Mouse (Mus musculus): ENCODE measurements around the gene Cenpi. TPM values are rescaled to one million over a fixed set of nuclear protein-coding genes. Genes with fewer than 3 reads are reported as not detected.

The Cenpi gene
- polyA plus RNA-seq (2012; rRNA removed) (17.2 and 18.6 TPM in 2 replicates), polyA plus RNA-seq (2014; fragmentation: Nextera tagmentation; extraction: Ambion mirVana) (29.4 and 31.9 TPM in 2 replicates)

DNA sequence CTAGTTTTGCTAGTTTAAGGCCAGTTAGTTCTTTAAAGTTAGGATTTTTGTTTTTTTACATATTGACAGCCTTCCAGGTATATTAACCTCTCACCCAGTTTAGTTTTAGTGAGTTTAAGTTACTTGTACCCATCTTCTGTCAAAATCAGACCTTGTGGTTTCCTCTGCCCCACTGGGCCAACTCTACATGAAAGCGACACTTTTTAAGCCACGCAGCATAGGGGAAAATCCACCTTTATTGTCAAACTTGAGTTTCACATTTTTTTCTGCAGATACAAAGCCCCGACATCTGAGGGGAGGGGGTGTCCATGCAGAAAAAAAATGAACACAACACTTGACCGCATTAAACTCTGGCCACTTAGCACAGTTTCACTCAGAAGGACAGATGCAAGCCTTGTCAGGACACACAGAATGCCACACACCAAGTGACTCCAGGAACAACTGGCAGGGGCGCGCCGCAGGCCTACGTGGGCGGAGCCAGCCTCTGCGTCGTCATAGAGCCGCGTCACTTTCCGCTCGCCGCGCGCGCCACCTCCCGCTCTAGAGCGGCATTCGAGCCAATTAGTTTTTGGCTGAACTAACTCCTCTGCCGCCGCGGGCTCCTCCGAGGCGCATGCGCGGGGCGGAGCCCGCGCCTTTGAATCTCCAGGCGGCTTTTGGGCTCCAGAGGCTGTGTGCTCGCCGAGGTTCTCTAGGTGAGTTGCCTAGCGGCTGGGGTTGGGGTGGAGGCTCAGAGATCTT is at the start of gene Cenpi:
Gene Cenpi, plus strand, starts transcription at position 551 of the 741 bp plus-strand sequence.
- 36% methylated on average over 36 of the region's 36 CpGs for WGBS
- no peaks in the 10 kb centered on the region for H3K27me3 ChIP-seq (ENCODE audit: control insufficient read depth, insufficient read depth, low read length)
- peak; percentile 89 for DNase-seq (ENCODE audit: low spot score)

DNA sequence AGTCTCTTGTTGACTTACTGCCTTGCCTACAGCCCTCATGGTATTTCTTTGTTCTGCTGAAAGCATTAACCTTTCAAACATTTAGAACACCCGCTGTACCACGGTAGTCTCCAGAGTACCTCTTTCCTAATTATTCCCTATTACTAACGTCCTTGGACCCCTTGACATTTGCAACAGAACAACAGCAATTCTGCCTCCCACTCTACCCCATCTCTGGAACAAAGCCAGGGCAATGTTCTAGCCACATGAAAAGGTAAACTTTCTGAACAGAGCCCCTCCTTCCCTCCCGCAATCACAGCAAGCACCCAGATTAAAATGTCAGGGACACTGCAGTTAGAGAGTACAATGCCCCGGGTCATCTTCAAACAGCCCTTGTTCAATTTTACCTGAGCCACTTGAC is 46.7 kb upstream of the Cenpi start:
- H3K9ac ChIP-seq (ENCODE audit: low read depth, low read length, severe bottlenecking): no peak overlapping the region
- no peak overlapping the region for H3K4me3 ChIP-seq (replicated peaks; ENCODE audit: low read length)
- no peak for TF ChIP-seq POLR2A (IDR thresholded peaks at IDR 0.05; ENCODE audit: borderline replicate concordance, extremely low read depth, insufficient read depth, insufficient read length)
- no peak overlapping the region for H3K27ac ChIP-seq (replicated peaks; ENCODE audit: low read depth, low read length)
- WGBS: 59% methylated on average over 5 of the region's 5 CpGs
- DNase-seq (ENCODE audit: low spot score) (no peak), ATAC-seq (ENCODE audit: low FRiP score, low read depth) (no peak)
- H3K4me2 ChIP-seq (replicated peaks; ENCODE audit: low read depth, low read length, severe bottlenecking): no peak overlapping the region
- no peaks in the 10 kb centered on the region for H3K4me1 ChIP-seq (ENCODE audit: control insufficient read depth, insufficient read depth, low read length)
- no peaks in the 10 kb centered on the region for H3K27me3 ChIP-seq (ENCODE audit: control insufficient read depth, insufficient read depth, low read length)
- H3K36me3 ChIP-seq (ENCODE audit: control insufficient read depth, insufficient read depth, low read length): no peaks in the 10 kb centered on the region
- no peaks in the 10 kb centered on the region for H3K9me3 ChIP-seq (ENCODE audit: control insufficient read depth, low read length)

More for the DNA sequence above, at the start of gene Cenpi:
- no peaks in the 10 kb centered on the region for H3K36me3 ChIP-seq (ENCODE audit: control insufficient read depth, insufficient read depth, low read length)
- peak within 1 kb of the TSS; percentile 47 for H3K4me2 ChIP-seq (replicated peaks; ENCODE audit: low read depth, low read length, severe bottlenecking)
- no peaks in the 10 kb centered on the region for H3K4me1 ChIP-seq (ENCODE audit: control insufficient read depth, insufficient read depth, low read length)
- H3K9ac ChIP-seq (ENCODE audit: low read depth, low read length, severe bottlenecking): peak within 1 kb of the TSS; percentile 58
- H3K9me3 ChIP-seq (ENCODE audit: control insufficient read depth, low read length): no peaks in the 10 kb centered on the region
- H3K27ac ChIP-seq (replicated peaks; ENCODE audit: low read depth, low read length): peak within 1 kb of the TSS; percentile 63; the same call in 1 of the 2 replicates
- peak; percentile 58; the same call in 1 of the 2 replicates for TF ChIP-seq POLR2A (IDR thresholded peaks at IDR 0.05; ENCODE audit: borderline replicate concordance, extremely low read depth, insufficient read depth, insufficient read length)
- peak; percentile 97 for ATAC-seq (ENCODE audit: low FRiP score, low read depth)
- H3K4me3 ChIP-seq (replicated peaks; ENCODE audit: low read length): peak within 1 kb of the TSS; percentile 43

DNA sequence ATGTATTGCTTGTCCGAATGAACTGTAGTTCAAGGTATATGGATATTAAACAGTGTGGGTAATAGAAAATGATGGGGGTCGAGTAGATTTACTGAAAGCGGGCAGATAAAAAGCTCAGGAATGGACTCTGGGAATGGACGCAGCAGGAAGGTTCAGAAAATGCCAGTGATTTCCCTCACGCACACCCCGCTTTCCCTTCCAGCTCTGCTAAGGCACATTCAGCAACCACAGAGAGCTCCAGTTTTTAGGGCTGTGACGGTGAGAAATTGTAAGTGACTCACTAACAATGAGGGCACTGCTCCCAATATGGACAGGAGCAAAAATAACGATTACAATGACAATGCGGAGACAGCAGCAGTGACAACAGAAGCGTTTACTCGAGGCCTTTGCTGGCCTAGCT is 45.8 kb upstream of the Cenpi start:
- no peak overlapping the region for H3K9ac ChIP-seq (ENCODE audit: low read depth, low read length, severe bottlenecking)
- ATAC-seq (ENCODE audit: low FRiP score, low read depth): no peak
- H3K4me1 ChIP-seq (ENCODE audit: control insufficient read depth, insufficient read depth, low read length): no peaks in the 10 kb centered on the region
- H3K4me2 ChIP-seq (replicated peaks; ENCODE audit: low read depth, low read length, severe bottlenecking): no peak overlapping the region
- H3K27me3 ChIP-seq (ENCODE audit: control insufficient read depth, insufficient read depth, low read length): no peaks in the 10 kb centered on the region
- H3K36me3 ChIP-seq (ENCODE audit: control insufficient read depth, insufficient read depth, low read length): no peaks in the 10 kb centered on the region
- H3K27ac ChIP-seq (replicated peaks; ENCODE audit: low read depth, low read length): no peak overlapping the region
- H3K4me3 ChIP-seq (replicated peaks; ENCODE audit: low read length): no peak overlapping the region
- no peak for DNase-seq (ENCODE audit: low spot score)
- no peaks in the 10 kb centered on the region for H3K9me3 ChIP-seq (ENCODE audit: control insufficient read depth, low read length)
- WGBS: 52% methylated on average over 11 of the region's 11 CpGs
- no peak for TF ChIP-seq POLR2A (IDR thresholded peaks at IDR 0.05; ENCODE audit: borderline replicate concordance, extremely low read depth, insufficient read depth, insufficient read length)

DNA sequence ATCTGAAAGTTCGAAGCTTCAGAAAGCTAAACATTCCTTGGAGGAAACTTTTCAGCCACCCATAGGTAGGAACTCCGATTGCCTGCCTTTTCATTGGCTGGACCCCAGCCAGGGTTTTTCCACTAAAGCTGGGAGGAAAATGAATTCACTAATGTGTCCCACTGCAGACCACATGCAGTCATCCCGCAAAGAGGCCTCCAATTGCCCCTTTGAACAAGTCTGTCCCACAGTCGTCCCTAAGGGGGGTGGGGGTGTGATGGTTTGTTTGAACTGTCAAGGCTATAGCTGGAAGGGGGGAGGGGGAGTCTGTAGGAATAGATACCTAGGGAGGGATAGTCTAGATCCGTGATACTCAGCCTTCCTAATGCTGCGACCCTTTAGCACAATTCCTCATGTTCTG is 32.2 kb upstream of the Cenpi start:
- TF ChIP-seq POLR2A (IDR thresholded peaks at IDR 0.05; ENCODE audit: borderline replicate concordance, extremely low read depth, insufficient read depth, insufficient read length): no peak
- H3K9me3 ChIP-seq (ENCODE audit: control insufficient read depth, low read length): no peaks in the 10 kb centered on the region
- DNase-seq (ENCODE audit: low spot score) (peak; percentile 59), ATAC-seq (ENCODE audit: low FRiP score, low read depth) (no peak; the same call in 1 of the 2 replicates)
- H3K27ac ChIP-seq (replicated peaks; ENCODE audit: low read depth, low read length): no peak overlapping the region
- H3K4me2 ChIP-seq (replicated peaks; ENCODE audit: low read depth, low read length, severe bottlenecking): peak overlapping the region; percentile 36
- 23% methylated on average over 6 of the region's 6 CpGs for WGBS
- no peaks in the 10 kb centered on the region for H3K4me1 ChIP-seq (ENCODE audit: control insufficient read depth, insufficient read depth, low read length)
- no peak overlapping the region for H3K9ac ChIP-seq (ENCODE audit: low read depth, low read length, severe bottlenecking)
- H3K4me3 ChIP-seq (replicated peaks; ENCODE audit: low read length): peak overlapping the region; percentile 35
- H3K36me3 ChIP-seq (ENCODE audit: control insufficient read depth, insufficient read depth, low read length): no peaks in the 10 kb centered on the region
- no peaks in the 10 kb centered on the region for H3K27me3 ChIP-seq (ENCODE audit: control insufficient read depth, insufficient read depth, low read length)

DNA sequence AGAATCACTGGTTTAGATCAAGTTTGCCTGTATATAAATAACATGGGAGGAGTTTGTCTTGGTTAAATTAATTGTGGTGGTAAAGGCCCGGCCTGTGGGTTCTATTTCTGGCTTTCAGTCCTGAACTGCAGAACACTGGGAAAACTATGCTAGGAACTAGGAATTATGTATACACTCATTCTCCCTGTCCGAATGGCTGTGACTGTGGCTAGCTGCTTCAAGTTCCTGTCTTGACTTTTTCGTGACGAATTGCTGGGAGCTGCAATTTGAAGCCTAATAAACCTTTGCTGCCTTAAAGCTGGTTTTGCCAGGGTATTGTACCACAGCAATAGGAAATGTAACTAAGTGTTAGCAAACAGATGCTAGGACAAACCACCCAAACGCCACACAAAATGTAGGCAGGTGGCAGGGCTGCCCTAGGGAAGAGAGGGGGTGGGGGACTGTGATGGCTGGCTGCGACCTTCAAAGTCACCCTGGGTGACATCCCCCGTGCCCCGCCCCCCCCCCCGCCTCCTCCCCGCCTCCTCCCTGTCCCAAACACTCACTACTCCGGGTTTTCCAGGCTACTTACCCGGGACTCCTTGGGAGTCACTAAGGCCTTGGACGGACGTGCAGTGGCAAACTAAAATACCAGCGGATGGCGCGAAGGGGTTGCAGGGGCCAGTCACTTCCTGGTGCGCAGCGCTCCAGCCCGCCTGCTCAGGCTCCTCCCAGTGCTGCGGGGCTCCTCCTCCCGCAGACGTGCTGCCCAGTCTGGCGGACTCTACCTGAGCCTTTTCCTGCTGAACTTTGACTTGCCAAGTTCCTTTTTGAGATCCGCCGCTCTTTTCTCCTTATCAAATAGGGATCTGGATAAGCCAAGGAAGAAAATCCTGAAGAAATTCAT is 31.4 kb upstream of the Cenpi start, which contains the start of gene Trmt2b:
Gene Trmt2b, minus strand, starts transcription at position 710 of the 886 bp plus-strand sequence.
- peak within 1 kb of the TSS; percentile 36 for H3K4me2 ChIP-seq (replicated peaks; ENCODE audit: low read depth, low read length, severe bottlenecking)
- 17% methylated on average over 23 of the region's 26 CpGs for WGBS
- H3K4me1 ChIP-seq (ENCODE audit: control insufficient read depth, insufficient read depth, low read length): no peaks in the 10 kb centered on the region
- TF ChIP-seq POLR2A (IDR thresholded peaks at IDR 0.05; ENCODE audit: borderline replicate concordance, extremely low read depth, insufficient read depth, insufficient read length): no peak
- H3K36me3 ChIP-seq (ENCODE audit: control insufficient read depth, insufficient read depth, low read length): no peaks in the 10 kb centered on the region
- H3K9ac ChIP-seq (ENCODE audit: low read depth, low read length, severe bottlenecking): peak within 1 kb of the TSS; percentile 45
- DNase-seq (ENCODE audit: low spot score): peak; percentile 22
- H3K4me3 ChIP-seq (replicated peaks; ENCODE audit: low read length): peak within 1 kb of the TSS; percentile 35
- H3K9me3 ChIP-seq (ENCODE audit: control insufficient read depth, low read length): no peaks in the 10 kb centered on the region
- peak within 1 kb of the TSS; percentile 33; the same call in 1 of the 2 replicates for H3K27ac ChIP-seq (replicated peaks; ENCODE audit: low read depth, low read length)
- no peaks in the 10 kb centered on the region for H3K27me3 ChIP-seq (ENCODE audit: control insufficient read depth, insufficient read depth, low read length)
- peak; percentile 86 for ATAC-seq (ENCODE audit: low FRiP score, low read depth)
